Mouse (Mus musculus) lung, postnatal 0 days (tissue): ENCODE data around the gene Tnfrsf11a. TPM values are rescaled to one million over a fixed set of nuclear protein-coding genes. Genes with fewer than 3 reads are reported as not detected.

Source experiments
- ATAC-seq: fragments of 200-750 bp; cut with Nextera tagmentation; 2 replicates; pipeline ENCODE4 v1.8.0; 2017; ENCODE audit warnings: moderate library complexity
- DNase-seq: peaks from one replicate; pipeline ENCODE4 v3.0.0-alpha.2; 2016; ENCODE audit warnings: low spot score
- H3K27ac ChIP-seq: fragments of 300-500 bp; sonication (generic); 2 replicates; pipeline ENCODE4 v1.5.1; 2014; ENCODE audit warnings: antibody characterized with exemption, mild to moderate bottlenecking, low read length, mixed read lengths
- H3K27me3 ChIP-seq: fragments of 300-500 bp; sonication (generic); replicated peaks from 2 replicates; pipeline ENCODE4 v1.6.1; 2014; ENCODE audit warnings: low read length, mixed read lengths; ENCODE audit not compliant: insufficient read depth
- H3K36me3 ChIP-seq: fragments of 300-500 bp; sonication (generic); 2 replicates; pipeline ENCODE4 v1.6.1; 2014; ENCODE audit warnings: low read length, mixed read lengths; ENCODE audit not compliant: insufficient read depth
- H3K4me1 ChIP-seq: fragments of 300-500 bp; sonication (generic); 2 replicates; pipeline ENCODE4 v1.6.1; 2014; ENCODE audit warnings: antibody characterized with exemption, low read depth, low read length, mixed read lengths; ENCODE audit not compliant: insufficient read depth
- H3K4me2 ChIP-seq: fragments of 300-500 bp; sonication (generic); replicated peaks from 2 replicates; pipeline ENCODE4 v1.6.1; 2014; ENCODE audit warnings: low read depth, mild to moderate bottlenecking, low read length, moderate library complexity, mixed read lengths
- H3K4me3 ChIP-seq: fragments of 300-500 bp; sonication (generic); 2 replicates; pipeline ENCODE4 v1.5.1; 2014; ENCODE audit warnings: low read depth, low read length
- H3K9ac ChIP-seq: fragments of 300-500 bp; sonication (generic); replicated peaks from 2 replicates; pipeline ENCODE4 v1.6.1; 2014; ENCODE audit warnings: low read depth, mild to moderate bottlenecking
- H3K9me3 ChIP-seq: fragments of 300-500 bp; sonication (generic); 2 replicates; pipeline ENCODE4 v1.6.1; 2016; ENCODE audit warnings: low read length, mixed read lengths
- CTCF ChIP-seq: IDR thresholded peaks from 2 replicates; pipeline ENCODE4 v1.5.1; 2016; ENCODE audit warnings: antibody characterized with exemption, mild to moderate bottlenecking
- EP300 ChIP-seq: IDR thresholded peaks from 2 replicates; pipeline ENCODE4 v1.6.1; 2016; ENCODE audit warnings: antibody characterized with exemption, mild to moderate bottlenecking, control low read depth
- WGBS: fragments of 180-500 bp; shearing (Covaris S2); extraction: QIAGEN DNeasy Blood & Tissue Kit; methylation state at CpG from one replicate; pipeline ENCODE4 v1.1.7; 2014; 5-methylcytosine and 5-hydroxymethylcytosine counted together
- polyA plus RNA-seq: library from polyadenylated mRNA; unstranded; fragments of >200 nt; fragmentation: Nextera tagmentation; extraction: Ambion mirVana; gene quantifications from 2 replicates; pipeline ENCODE4 v1.2.1, GENCODE M21; 2015

The Tnfrsf11a gene
- polyA plus RNA-seq, 1 experiment from 2014 or later: 2.2 TPM

- Histone ChIP-seq H3K9me3 (no peaks in the 10 kb centered on the region), H3K27me3 (no peaks in the 10 kb centered on the region), H3K9ac (no peak overlapping the region), H3K4me2 (no peak overlapping the region), H3K4me1 (no peaks in the 10 kb centered on the region), H3K4me3 (no peak overlapping the region), H3K27ac (no peak overlapping the region), H3K36me3 (no peaks in the 10 kb centered on the region)
- DNase-seq (peak; percentile 90), ATAC-seq (peak; percentile 77)
- WGBS: 25% methylated on average over 15 of the region's 15 CpGs
- peak; percentile 90 for TF ChIP-seq CTCF
- no peak for TF ChIP-seq EP300
These were observed 110.7 kb downstream of the Tnfrsf11a start for GRCm38 (mm10) chr1:105891032-105891725.

- H3K4me3 ChIP-seq: no peak overlapping the region
- TF ChIP-seq EP300 (no peak), CTCF (no peak)
- H3K27me3 ChIP-seq: no peaks in the 10 kb centered on the region
- no peaks in the 10 kb centered on the region for H3K36me3 ChIP-seq
- no peak for DNase-seq
- H3K4me2 ChIP-seq: no peak overlapping the region
- no peak for ATAC-seq
- no peaks in the 10 kb centered on the region for H3K9me3 ChIP-seq
- no peaks in the 10 kb centered on the region for H3K4me1 ChIP-seq
- H3K9ac ChIP-seq: no peak overlapping the region
- no peak overlapping the region for H3K27ac ChIP-seq
- WGBS: 55% methylated on average over 5 of the region's 5 CpGs
These were observed 114.5 kb downstream of the Tnfrsf11a start for GRCm38 (mm10) chr1:105895019-105895418.

Other genes with a start within 250 kb of the Tnfrsf11a start
- 8.9 and 12.5 TPM in 2 replicates for gene Pign, start 117.0 kb upstream of the Tnfrsf11a start, polyA plus RNA-seq
- 21.0 and 21.3 TPM in 2 replicates for gene Relch, start 116.9 kb upstream of the Tnfrsf11a start, polyA plus RNA-seq
- 1.7 and 2.0 TPM in 2 replicates for gene Zcchc2, start 209.7 kb downstream of the Tnfrsf11a start, polyA plus RNA-seq